Mouse (Mus musculus) limb, embryonic 14.5 days (tissue): ENCODE measurements around the gene Mt4. TPM values are rescaled to one million over a fixed set of nuclear protein-coding genes. Genes with fewer than 3 reads are reported as not detected.

ENCODE experiments used
- ATAC-seq: fragments of 200-750 bp; cut with Nextera tagmentation; 2 replicates; pipeline ENCODE4 v1.8.0; 2017; ENCODE audit warnings: low read depth, moderate number of reproducible peaks, moderate TSS enrichment; ENCODE audit not compliant: low FRiP score
- DNase-seq: peaks from one replicate; pipeline ENCODE4 v3.0.0-alpha.2; 2015; ENCODE audit warnings: low spot score
- H3K27ac ChIP-seq: fragments of 300-500 bp; sonication (generic); replicated peaks from 2 replicates; pipeline ENCODE4 v1.5.1; 2014; ENCODE audit warnings: low read depth, mild to moderate bottlenecking, low read length, moderate library complexity, mixed read lengths
- H3K27me3 ChIP-seq: fragments of 300-500 bp; sonication (generic); 2 replicates; pipeline ENCODE4 v1.6.1; 2014; ENCODE audit warnings: low read length, mixed read lengths; ENCODE audit not compliant: control insufficient read depth, insufficient read depth
- H3K36me3 ChIP-seq: fragments of 300-500 bp; sonication (generic); 2 replicates; pipeline ENCODE4 v1.6.1; 2014; ENCODE audit warnings: mild to moderate bottlenecking, low read length, moderate library complexity, mixed read lengths; ENCODE audit not compliant: control insufficient read depth, insufficient read depth
- H3K4me1 ChIP-seq: fragments of 300-500 bp; sonication (generic); 2 replicates; pipeline ENCODE4 v1.6.1; 2014; ENCODE audit warnings: antibody characterized with exemption, low read length, mixed read lengths; ENCODE audit not compliant: control insufficient read depth, insufficient read depth
- H3K4me2 ChIP-seq: fragments of 300-500 bp; sonication (generic); replicated peaks from 2 replicates; pipeline ENCODE4 v1.6.1; 2014; ENCODE audit warnings: low read depth, mild to moderate bottlenecking, low read length, moderate library complexity; ENCODE audit not compliant: severe bottlenecking
- H3K4me3 ChIP-seq: fragments of 300-500 bp; sonication (generic); replicated peaks from 2 replicates; pipeline ENCODE4 v1.5.1; 2014; ENCODE audit warnings: low read length
- H3K9ac ChIP-seq: fragments of 300-500 bp; sonication (generic); 2 replicates; pipeline ENCODE4 v1.6.1; 2014; ENCODE audit warnings: mild to moderate bottlenecking, low read depth, low read length, moderate library complexity; ENCODE audit not compliant: severe bottlenecking
- H3K9me3 ChIP-seq: fragments of 300-500 bp; sonication (generic); 2 replicates; pipeline ENCODE4 v1.6.1; 2016; ENCODE audit warnings: low read length; ENCODE audit not compliant: control insufficient read depth
- POLR2A ChIP-seq: fragments of 200-500 bp; IDR thresholded peaks from 2 replicates; pipeline ENCODE4 v1.8.0; 2012; ENCODE audit warnings: inconsistent platforms, mild to moderate bottlenecking, moderate library complexity, borderline replicate concordance; ENCODE audit not compliant: insufficient read depth, insufficient read length; ENCODE audit errors: extremely low read depth
- WGBS: fragments of 180-500 bp; shearing (Covaris S2); extraction: QIAGEN DNeasy Blood & Tissue Kit; methylation state at CpG from one replicate; pipeline ENCODE4 v1.1.7; 2014; 5-methylcytosine and 5-hydroxymethylcytosine counted together
- polyA plus RNA-seq, 2 experiments: library from polyadenylated mRNA; depleted of rRNA in 1 of 2; stranded (reverse) in 1 of 2; unstranded in 1 of 2; fragments of >200 nt; fragmentation: Nextera tagmentation in 1 of 2; extraction: Ambion mirVana in 1 of 2; gene quantifications; 2 replicates each; pipeline versions ENCODE4 v1.2.1 to v1.2.3; 2012 to 2014

Mt4 gene
- polyA plus RNA-seq (2012; rRNA removed) (not detected in 2 replicates), polyA plus RNA-seq (2014; fragmentation: Nextera tagmentation; extraction: Ambion mirVana) (not detected in 2 replicates)

GRCm38 (mm10) chr8:94136933-94137332 is at the start of gene Mt4:
TSS of gene Mt4 (plus strand) at chr8:94137197.
- Histone ChIP-seq H3K27me3 (no peaks in the 10 kb centered on the region), H3K36me3 (no peaks in the 10 kb centered on the region), H3K4me1 (no peaks in the 10 kb centered on the region), H3K4me3 (no peak within 1 kb of the TSS), H3K27ac (no peak within 1 kb of the TSS), H3K9ac (no peak within 1 kb of the TSS), H3K9me3 (no peaks in the 10 kb centered on the region; the same call in 1 of the 2 replicates), H3K4me2 (no peak within 1 kb of the TSS)
- TF ChIP-seq POLR2A = no peak
- DNase-seq (no peak), ATAC-seq (no peak)
- WGBS = 29% methylated on average over 6 of the region's 6 CpGs

GRCm38 (mm10) chr8:94087964-94088363 is 49.0 kb upstream of the Mt4 start:
- Histone ChIP-seq H3K9ac (no peak overlapping the region), H3K4me2 (no peak overlapping the region), H3K9me3 (no peaks in the 10 kb centered on the region), H3K27me3 (no peaks in the 10 kb centered on the region), H3K4me1 (no peaks in the 10 kb centered on the region), H3K4me3 (no peak overlapping the region), H3K27ac (no peak overlapping the region), H3K36me3 (0 out of 2 replicates have a peak, but pooled peaks cover 7% of the 10 kb centered on the region)
- ATAC-seq = no peak
- 89% methylated on average over 9 of the region's 9 CpGs for WGBS
- TF ChIP-seq POLR2A = no peak
- no peak for DNase-seq

GRCm38 (mm10) chr8:94089715-94090114 is 47.3 kb upstream of the Mt4 start:
- Histone ChIP-seq H3K36me3 (0 out of 2 replicates have a peak, but pooled peaks cover 7% of the 10 kb centered on the region), H3K27me3 (no peaks in the 10 kb centered on the region), H3K4me2 (no peak overlapping the region), H3K4me1 (no peaks in the 10 kb centered on the region), H3K4me3 (no peak overlapping the region), H3K9me3 (no peaks in the 10 kb centered on the region), H3K27ac (no peak overlapping the region), H3K9ac (no peak overlapping the region)
- no peak for DNase-seq
- WGBS = 72% methylated on average over 6 of the region's 6 CpGs
- no peak for ATAC-seq
- no peak for TF ChIP-seq POLR2A

GRCm38 (mm10) chr8:94092848-94093247 is 44.1 kb upstream of the Mt4 start:
- no peak for ATAC-seq
- H3K4me3 ChIP-seq = no peak overlapping the region
- no peak for DNase-seq
- no peaks in the 10 kb centered on the region for H3K27me3 ChIP-seq
- H3K9ac ChIP-seq = no peak overlapping the region
- H3K4me2 ChIP-seq = no peak overlapping the region
- TF ChIP-seq POLR2A = no peak
- H3K27ac ChIP-seq = no peak overlapping the region
- H3K4me1 ChIP-seq = peaks cover 5% of the 10 kb centered on the region; the same call in 1 of the 2 replicates
- no peaks in the 10 kb centered on the region for H3K9me3 ChIP-seq
- WGBS = 81% methylated on average over 9 of the region's 9 CpGs
- 0 out of 2 replicates have a peak, but pooled peaks cover 4% of the 10 kb centered on the region for H3K36me3 ChIP-seq

DNA sequence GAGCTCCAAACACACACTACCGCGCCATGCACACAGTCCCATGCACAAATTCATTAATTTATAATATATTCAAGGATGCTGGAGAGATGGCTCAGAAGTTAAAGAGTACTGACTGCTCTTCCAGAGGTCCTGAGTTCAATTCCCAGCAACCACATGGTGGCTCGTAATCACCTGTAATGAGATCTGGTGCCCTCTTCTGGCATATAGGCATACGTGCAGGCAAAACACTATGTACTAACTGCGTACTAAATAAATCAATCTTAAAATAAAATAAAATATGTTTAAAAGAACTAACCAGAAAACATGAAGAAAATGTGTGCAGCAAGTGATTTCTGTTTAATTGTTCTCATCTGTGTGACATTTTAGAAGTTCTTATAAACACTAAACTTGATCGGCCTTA is 42.7 kb upstream of the Mt4 start:
- Histone ChIP-seq H3K4me1 (peaks cover 9% of the 10 kb centered on the region), H3K4me3 (no peak overlapping the region), H3K27ac (no peak overlapping the region), H3K9ac (no peak overlapping the region), H3K9me3 (no peaks in the 10 kb centered on the region), H3K27me3 (no peaks in the 10 kb centered on the region), H3K4me2 (no peak overlapping the region), H3K36me3 (no peaks in the 10 kb centered on the region)
- DNase-seq (no peak), ATAC-seq (no peak)
- TF ChIP-seq POLR2A = no peak
- WGBS = 81% methylated on average over 6 of the region's 6 CpGs
